Mouse (Mus musculus) c-Kit-positive CD71-positive TER-119-positive erythroid progenitor cells, embryonic 14.5 days (primary cell): ENCODE measurements around the gene Pknox1.
"Not testable (repeated sequence)": the region's sequence is repeated elsewhere in the genome, so short reads cannot be mapped to it uniquely, and the experiment has no call there.

ENCODE experiments used
- DNase-seq: peaks from one replicate; pipeline ENCODE4 v3.0.0-alpha.2; 2013; ENCODE audit warnings: low spot score

The Pknox1 gene

GRCm38 (mm10) chr17:31597957-31598356, 33.4 kb downstream of the Pknox1 start:
- DNase-seq = no peak

DNA sequence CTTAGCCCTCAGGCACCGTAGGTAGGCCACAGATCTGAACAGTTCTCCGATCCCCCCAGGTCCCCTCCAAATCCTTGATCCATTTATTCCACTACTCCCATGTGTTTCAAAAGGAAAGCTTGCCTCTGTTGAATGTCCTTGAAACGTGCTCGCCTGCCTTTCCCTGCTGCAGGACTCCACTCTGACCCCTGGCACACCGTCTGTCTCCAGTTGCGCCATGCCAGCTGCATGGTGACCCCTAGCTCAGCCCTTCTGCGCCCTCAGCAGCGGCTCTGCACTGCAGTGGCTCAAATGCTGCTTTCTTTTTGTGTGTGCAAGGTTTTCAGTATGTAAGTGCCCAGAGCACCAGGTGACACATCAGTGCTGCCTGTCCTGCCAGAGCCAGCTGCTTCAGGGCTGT, 34.1 kb downstream of the Pknox1 start:
- DNase-seq = no peak

GRCm38 (mm10) chr17:31606424-31606823, 41.9 kb downstream of the Pknox1 start:
- DNase-seq = no peak

DNA sequence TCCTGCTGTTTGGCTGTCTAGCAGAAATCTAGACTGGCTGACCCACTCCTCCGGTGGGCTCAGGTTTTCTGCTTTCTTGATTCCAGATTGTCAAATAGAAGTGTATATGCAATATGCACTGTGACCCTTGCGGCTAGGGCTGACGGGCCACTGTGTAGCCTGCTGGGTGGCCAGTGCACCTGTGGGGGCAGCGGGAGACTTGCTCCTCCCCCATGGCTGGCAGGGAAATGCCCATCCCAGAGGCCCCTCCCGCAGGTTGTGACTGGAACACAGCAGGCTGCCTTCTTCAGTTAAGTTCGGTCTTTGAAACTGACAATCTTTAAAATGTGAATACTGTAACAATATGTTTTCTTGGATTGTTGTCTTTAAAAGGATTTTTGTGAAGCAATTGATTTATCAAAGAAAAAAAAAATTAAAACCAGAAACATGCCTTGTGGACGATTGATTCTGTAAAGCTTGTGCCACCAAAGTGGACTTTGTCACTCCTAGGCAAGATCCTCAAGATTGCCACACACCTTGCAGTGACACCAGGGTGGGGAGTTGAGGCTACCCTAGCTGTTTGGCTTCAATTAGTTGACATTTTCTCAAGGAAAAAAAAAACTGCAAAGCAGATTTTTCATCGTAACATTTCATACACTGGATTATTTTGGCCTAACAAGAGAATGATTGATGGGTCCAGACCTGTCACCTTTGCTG, 42.9 kb downstream of the Pknox1 start:
- DNase-seq = no peak

DNA sequence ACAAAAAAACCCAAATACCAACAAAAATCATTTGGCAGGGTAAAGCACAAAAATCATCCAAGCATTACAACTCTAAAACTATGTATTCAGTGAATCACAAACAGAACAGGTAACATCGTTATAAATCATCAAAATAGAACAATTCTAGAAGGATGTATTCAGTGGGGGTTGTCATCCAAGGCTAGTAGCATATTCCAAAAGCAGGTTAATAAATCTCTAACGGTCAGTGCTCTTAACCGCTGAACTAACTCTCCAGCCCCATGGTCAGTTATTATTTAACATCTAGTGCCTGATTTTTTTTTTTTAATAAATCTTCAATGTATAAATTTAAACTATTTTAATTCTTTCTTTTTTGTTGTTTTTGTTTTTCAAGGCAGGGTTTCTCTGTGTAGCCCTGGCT, 44.6 kb downstream of the Pknox1 start:
- DNase-seq = not testable (repeated sequence)

DNA sequence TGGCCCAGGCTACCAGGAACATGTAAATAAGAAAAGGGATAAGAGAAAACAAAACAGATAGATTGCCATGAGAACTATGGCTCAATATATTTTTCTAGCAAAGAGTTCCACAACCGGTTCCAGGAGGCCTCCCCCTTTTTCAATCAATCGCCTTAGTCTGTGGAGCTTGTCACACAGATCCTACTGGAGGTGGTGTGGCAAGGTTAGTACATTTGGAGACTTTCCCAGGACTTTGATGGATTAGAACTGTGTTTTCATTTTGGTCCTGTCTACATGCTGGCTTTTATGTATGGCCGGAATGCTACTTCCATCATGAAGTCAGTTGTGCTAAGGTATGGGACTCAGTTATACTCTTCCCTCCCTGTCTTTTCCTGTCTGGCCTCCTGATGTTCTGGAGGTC, 45.4 kb downstream of the Pknox1 start:
- DNase-seq = no peak

DNA sequence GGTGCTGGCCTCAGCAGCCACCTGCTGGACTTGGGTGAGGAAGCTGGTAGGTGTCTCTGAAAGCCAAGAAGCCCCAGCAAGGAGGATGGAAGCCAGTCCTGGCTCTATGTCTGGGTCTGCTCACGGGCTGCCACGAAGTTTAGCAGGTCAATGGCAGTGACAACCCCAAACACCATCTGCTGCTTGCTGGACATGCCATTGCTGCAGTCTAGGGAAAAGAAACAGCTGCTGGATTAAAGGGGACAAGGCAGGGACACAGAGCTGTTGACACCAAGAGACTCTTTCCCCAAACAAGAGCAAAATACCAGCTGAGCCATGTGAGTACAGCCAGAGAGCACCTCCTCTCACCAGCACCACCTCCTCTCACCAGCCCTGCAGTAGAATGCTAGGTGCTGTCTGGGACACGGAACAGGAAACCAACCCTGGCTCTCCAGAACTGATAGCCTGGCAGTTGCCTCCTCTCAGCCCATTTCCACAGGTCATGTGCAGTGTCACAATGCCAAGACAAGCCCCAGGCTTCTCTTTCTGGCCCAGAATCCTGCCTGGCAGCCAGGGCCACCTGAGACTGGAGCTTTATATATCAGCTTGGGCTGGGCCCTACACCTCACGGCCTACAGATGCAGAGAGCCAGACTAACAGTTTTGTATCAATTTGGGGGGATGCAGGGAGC, 48.7 kb downstream of the Pknox1 start:
- DNase-seq = no peak

DNA sequence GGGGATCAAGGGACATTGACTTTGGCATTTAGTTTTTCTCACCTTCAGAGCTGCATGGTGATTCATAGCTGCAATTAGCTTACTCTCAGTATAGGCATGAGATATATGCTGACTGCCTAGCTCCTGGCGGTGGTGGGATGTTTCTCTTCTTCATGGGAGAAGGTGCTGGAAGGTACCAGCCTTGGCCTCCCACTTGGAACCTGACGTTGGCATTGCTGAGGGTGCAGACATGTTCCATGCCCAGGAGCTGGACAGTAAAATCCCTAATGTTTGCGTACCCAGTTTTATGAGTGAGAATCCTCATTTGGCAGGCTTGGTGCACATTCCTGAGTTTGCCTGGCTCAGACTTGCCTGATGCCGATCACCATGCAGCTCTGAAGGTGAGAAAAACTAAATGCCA, 58.6 kb downstream of the Pknox1 start:
- DNase-seq = no peak

DNA sequence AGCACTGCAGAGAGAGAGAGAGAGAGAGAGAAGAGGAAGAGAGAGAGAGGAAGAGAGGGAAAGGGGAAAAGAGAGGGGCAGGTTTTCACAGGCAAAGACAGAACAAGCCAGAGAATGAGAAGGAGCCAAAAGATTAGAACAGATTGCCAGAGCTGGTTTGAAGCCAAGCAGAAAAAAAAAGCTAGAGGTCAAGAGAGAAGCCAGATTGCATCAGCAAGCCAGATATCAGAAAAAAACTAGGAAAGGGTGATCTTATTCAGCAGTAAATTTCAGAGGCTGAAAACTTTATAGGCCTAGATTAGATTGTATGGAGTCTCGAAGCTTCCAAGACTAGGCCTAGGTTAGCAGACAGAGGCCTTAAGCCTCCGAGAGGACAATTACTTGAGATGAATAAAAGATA, 63.4 kb downstream of the Pknox1 start:
- no peak for DNase-seq

DNA sequence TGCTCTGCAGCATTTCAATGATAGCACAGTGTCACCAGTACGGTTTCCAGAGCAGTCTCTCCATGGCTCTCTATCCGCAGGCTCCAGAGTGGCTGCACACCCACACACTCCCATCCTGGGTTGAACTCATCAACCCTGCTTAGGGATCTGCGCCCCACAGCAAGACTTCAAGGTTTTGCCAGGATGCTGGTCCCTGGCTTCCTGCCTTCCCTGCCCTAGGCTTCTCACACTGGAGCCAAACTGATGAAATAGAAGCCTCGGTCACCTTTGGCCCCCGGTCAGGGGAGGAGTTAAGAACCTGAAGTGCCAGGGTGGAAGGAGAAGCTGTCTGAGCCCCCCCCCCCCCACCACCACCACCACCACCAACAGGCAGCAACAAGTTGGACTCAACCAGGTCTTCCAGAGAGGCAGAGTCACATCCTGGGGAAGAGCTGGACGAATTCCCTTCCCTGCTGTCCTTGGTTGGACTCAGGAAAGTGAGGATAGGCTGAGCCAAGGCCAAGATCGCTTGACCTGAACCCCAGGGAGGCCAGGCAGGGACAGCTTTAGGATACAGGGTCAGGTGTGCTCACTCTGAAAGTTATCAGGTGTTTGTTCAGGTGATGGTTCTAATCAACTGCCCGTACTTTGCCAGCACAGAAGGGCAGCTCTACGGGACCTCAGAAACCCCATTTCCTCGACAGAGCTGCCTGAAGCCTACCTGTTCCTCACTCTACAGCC, 66.7 kb downstream of the Pknox1 start:
- no peak for DNase-seq

DNA sequence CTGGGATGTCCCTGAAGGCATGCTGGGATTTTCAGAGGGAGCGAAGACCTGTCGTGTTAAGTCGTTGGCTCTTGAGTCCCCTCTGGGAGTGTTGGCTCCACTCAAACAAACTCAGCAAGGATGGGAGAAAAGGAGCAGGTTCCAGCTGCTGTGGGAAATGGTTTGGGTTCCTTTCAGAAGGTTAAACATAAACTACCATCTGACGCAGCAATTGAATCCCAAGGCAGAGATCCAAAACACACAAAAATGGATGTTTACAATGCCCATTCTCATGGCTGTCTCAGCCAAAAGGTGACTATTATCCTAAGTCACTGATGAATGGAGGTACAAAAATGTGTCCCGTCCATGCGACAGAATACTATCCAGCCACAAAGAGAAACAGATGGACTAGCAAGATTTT, 68.5 kb downstream of the Pknox1 start:
- no peak for DNase-seq

- DNase-seq = no peak
These were observed 70.4 kb downstream of the Pknox1 start for GRCm38 (mm10) chr17:31634896-31635295.

- no peak for DNase-seq
These were observed 71.2 kb downstream of the Pknox1 start for GRCm38 (mm10) chr17:31635781-31636180.

DNA sequence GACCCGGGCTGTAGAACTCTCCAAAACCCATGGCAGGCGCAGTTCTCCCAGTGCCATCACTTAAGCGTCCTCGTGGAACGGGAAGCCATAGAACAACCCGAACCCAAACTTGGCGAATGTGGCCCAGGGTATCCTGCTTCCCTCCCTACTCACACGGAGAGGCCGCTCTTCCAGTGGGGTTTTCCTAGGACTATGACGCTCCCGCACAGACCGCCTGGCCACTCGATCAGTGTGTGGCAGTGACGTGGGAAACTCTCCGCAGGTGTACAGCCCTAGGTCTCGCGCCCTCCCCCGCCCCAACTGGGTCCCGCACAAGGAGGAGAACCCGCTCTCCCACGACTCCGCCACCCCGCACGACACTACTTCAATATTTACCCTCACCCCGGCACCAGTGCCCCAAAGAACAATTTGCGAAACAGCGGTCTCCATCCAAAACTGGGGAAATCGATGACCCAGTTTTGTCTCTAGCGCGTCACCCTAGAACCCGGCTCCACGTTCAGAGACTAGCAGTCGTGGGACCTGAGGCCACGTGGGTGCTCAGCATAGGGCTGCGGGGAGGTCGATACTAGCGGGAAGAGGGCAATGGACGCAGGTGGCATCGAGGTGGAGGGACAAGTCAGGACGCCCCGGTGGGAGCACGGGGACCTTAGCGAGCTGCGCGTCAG, 71.9 kb downstream of the Pknox1 start:
- no peak for DNase-seq

- DNase-seq = no peak
These were observed 72.6 kb downstream of the Pknox1 start, which contains the start of gene Cbs for GRCm38 (mm10) chr17:31636942-31637811. Cbs (minus strand) TSS chr17:31637238.

- no peak for DNase-seq
These were observed 73.5 kb downstream of the Pknox1 start for GRCm38 (mm10) chr17:31637866-31638570.

- DNase-seq = no peak
These were observed 75.1 kb downstream of the Pknox1 start for GRCm38 (mm10) chr17:31639651-31640050.

GRCm38 (mm10) chr17:31642331-31642730, 77.8 kb downstream of the Pknox1 start:
- no peak for DNase-seq

- no peak for DNase-seq
These were observed 78.4 kb downstream of the Pknox1 start for GRCm38 (mm10) chr17:31642913-31643312.

DNA sequence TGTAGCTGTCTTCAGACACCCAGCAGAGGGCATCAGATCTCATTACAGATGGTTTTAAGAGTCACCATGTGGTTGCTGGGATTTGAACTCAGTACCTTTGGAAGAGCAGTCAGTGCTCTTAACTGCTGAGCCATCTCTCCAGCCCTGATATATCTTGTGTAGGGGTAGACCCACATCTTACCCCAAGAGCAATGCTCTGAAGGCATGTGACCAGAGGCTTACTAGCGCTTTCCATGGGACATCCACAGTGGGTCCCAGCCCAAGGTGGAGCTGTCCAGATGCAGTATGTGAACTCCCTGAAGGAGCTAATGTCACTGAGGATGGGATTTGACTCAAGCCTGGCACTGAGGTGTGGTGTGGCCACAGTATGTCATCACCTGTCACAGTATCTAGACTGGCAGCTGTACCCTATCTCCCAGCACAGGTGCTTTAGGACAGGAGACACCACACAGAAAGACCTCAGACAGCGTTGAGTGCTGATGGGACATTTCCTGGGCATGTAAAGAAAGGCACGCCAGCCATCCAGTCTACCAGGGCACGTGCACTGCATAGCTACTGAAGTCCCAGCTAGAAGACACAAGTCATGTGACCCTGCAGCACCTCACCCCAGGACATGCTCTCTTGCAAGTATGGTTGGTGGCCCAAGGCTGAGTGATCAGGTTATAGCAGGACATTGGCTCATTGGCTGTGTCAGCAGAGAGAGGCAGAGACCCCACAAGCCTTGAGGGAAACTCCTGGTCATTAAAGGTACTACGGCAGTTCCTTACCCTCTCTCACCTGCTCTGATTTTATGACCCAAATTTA, 81.9 kb downstream of the Pknox1 start:
- no peak for DNase-seq
